Mouse (Mus musculus) hindbrain, embryonic 12.5 days (tissue): Measurements from ENCODE around the gene Mrpl16. TPM values are rescaled to one million over a fixed set of nuclear protein-coding genes. Genes with fewer than 3 reads are reported as not detected.

Source experiments
- ATAC-seq: fragments of 200-750 bp; cut with Nextera tagmentation; 2 replicates; pipeline ENCODE4 v1.8.0; 2017; ENCODE audit warnings: moderate TSS enrichment; ENCODE audit not compliant: low FRiP score
- H3K27ac ChIP-seq: fragments of 300-500 bp; sonication (generic); 2 replicates; pipeline ENCODE4 v1.5.1; 2016; ENCODE audit warnings: mild to moderate bottlenecking
- H3K27me3 ChIP-seq: fragments of 300-500 bp; sonication (generic); 2 replicates; pipeline ENCODE4 v1.6.1; 2016; ENCODE audit warnings: mild to moderate bottlenecking
- H3K36me3 ChIP-seq: fragments of 300-500 bp; sonication (generic); 2 replicates; pipeline ENCODE4 v1.6.1; 2016; ENCODE audit warnings: mild to moderate bottlenecking
- H3K4me1 ChIP-seq: fragments of 300-500 bp; sonication (generic); 2 replicates; pipeline ENCODE4 v1.6.1; 2016
- H3K4me2 ChIP-seq: fragments of 300-500 bp; sonication (generic); replicated peaks from 2 replicates; pipeline ENCODE4 v1.6.1; 2016; ENCODE audit warnings: mild to moderate bottlenecking
- H3K4me3 ChIP-seq: fragments of 300-500 bp; sonication (generic); 2 replicates; pipeline ENCODE4 v1.5.1; 2016; ENCODE audit warnings: mild to moderate bottlenecking
- H3K9ac ChIP-seq: fragments of 300-500 bp; sonication (generic); 2 replicates; pipeline ENCODE4 v1.6.1; 2016; ENCODE audit warnings: mild to moderate bottlenecking, moderate library complexity
- H3K9me3 ChIP-seq: fragments of 300-500 bp; sonication (generic); replicated peaks from 2 replicates; pipeline ENCODE4 v1.6.1; 2016; ENCODE audit warnings: mild to moderate bottlenecking
- WGBS: fragments of 180-500 bp; shearing (Covaris S2); methylation state at CpG from one replicate; pipeline ENCODE4 v1.1.7; 2016; 5-methylcytosine and 5-hydroxymethylcytosine counted together
- polyA plus RNA-seq: library from polyadenylated mRNA; unstranded; fragments of >200 nt; fragmentation: Nextera tagmentation; extraction: Ambion mirVana; gene quantifications from 2 replicates; pipeline ENCODE4 v1.2.1, GENCODE M21; 2016

Gene Mrpl16
- polyA plus RNA-seq, 1 experiment from 2014 or later, result 41.7 TPM

DNA sequence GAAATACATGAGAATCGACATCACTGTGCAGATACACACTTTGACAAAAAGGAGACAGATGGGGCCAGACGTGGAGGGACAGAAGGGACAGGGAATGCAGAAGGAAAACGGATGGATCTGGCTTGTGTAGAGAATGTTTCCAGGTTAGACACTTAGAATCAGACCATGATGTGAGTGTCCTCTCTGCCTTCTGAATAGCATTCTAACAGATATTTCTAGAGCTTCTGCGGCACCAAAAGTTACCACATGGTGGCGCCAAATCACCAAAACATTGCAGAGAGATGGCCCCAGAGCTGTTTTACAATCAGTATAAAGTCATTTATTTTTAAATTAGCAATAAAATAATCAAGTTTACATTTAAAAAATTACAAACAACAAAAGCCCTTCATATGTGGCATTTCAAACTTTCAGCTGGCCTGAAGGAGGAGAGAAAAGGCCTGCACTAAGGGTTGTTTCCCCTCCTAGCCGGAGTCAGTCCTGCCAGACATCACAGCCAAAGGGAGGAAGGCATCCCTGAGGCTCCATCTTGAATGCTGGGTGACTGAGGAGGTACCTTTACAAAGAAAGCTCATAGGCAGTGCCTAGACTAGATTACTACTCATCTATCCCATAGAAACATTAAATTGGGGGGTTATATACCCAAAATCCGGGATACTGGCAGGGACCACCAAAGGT, 7.1 kb downstream of the Mrpl16 start:
- no peaks in the 10 kb centered on the region for H3K9me3 ChIP-seq
- peaks cover 25% of the 10 kb centered on the region for H3K36me3 ChIP-seq
- no peak overlapping the region for H3K4me2 ChIP-seq
- 68% methylated on average over 7 of the region's 7 CpGs for WGBS
- no peak overlapping the region for H3K9ac ChIP-seq
- no peaks in the 10 kb centered on the region for H3K27me3 ChIP-seq
- no peak overlapping the region for H3K4me3 ChIP-seq
- H3K27ac ChIP-seq, result no peak overlapping the region
- ATAC-seq, result peak; percentile 52
- H3K4me1 ChIP-seq, result no peaks in the 10 kb centered on the region

DNA sequence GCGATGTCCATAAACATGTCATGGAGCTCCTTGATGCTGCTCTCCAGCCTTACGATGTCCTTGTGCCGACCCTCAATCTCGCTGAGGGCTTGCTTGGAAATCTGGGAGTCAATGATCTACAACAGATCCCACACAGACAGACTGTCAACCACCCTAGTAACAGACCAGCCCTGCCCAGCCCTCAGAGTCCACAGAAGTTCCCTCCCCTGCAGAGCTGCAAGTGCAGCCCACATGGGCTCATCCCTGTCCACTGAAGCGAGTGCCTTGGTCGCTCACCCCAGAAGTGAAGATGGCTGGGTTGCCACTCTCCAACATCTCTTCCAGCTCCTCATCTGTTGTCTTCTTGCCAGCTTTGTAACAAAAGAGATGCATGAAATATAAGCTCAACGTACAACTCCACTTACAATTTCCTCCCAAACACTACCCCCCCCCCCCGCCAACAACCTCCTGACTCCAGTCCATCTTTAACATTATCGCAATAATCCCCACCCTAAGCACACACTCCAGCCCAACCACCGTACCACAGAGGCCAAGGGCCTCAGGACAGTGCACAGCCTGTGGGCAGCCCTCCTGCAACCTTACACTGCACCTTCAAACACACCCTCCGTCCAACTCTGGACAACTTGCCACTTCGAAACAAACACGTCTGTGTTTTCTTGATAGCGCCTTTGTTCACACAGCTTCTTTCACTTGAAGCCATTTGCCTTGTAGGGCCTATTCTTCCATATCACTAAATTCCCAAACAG, 15.4 kb downstream of the Mrpl16 start:
- no peak overlapping the region for H3K4me3 ChIP-seq
- no peak overlapping the region for H3K27ac ChIP-seq
- no peaks in the 10 kb centered on the region for H3K36me3 ChIP-seq
- WGBS, result 90% methylated on average over 14 of the region's 14 CpGs
- no peaks in the 10 kb centered on the region for H3K4me1 ChIP-seq
- no peak for ATAC-seq
- no peak overlapping the region for H3K9ac ChIP-seq
- no peaks in the 10 kb centered on the region for H3K27me3 ChIP-seq
- H3K4me2 ChIP-seq, result no peak overlapping the region
- H3K9me3 ChIP-seq, result no peaks in the 10 kb centered on the region

DNA sequence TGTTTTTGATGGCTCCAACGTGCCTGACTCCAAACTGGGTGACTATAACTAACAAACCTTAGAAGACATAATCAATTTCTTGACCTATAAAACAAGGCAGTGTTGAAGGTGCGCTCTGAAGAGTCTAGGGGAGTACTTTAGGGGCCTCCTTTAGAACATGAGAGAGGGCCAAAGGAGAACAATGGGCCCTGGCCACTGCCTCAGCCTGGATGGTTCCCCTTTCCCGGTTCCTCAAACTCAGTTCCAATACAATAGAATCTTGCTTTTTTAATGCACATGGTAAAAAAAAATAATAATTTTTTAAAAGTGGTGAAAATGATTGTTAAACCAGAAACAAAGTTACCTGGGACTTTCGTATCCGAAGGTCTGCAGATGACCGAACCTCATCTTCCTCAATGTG, 17.6 kb downstream of the Mrpl16 start:
- no peaks in the 10 kb centered on the region for H3K4me1 ChIP-seq
- ATAC-seq, result no peak
- no peaks in the 10 kb centered on the region for H3K27me3 ChIP-seq
- H3K9me3 ChIP-seq, result no peaks in the 10 kb centered on the region
- no peaks in the 10 kb centered on the region for H3K36me3 ChIP-seq
- no peak overlapping the region for H3K9ac ChIP-seq
- H3K4me3 ChIP-seq, result no peak overlapping the region
- H3K4me2 ChIP-seq, result no peak overlapping the region
- 89% methylated on average over 6 of the region's 6 CpGs for WGBS
- no peak overlapping the region for H3K27ac ChIP-seq

DNA sequence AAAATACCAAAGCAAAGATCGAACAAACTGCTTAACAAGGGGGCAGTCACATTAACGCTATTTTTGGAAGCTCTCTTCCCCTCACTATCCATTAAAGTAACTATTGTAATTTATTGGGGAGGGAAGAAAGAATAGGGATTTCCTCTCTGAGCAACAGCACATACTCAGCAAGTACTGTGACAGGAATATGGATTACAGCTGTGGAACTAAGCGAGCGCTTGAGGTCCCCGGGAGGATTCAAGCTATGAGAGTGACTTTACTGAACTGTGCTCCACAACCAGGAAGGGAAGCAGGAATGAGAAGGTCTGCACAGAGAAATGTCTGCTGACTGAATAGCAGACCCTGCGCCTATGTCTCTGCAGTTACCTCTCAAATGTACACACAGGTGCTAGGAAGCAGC, 18.7 kb downstream of the Mrpl16 start:
- Histone ChIP-seq H3K9ac (no peak overlapping the region), H3K4me1 (no peaks in the 10 kb centered on the region), H3K9me3 (no peaks in the 10 kb centered on the region), H3K27me3 (no peaks in the 10 kb centered on the region), H3K36me3 (no peaks in the 10 kb centered on the region), H3K4me3 (no peak overlapping the region), H3K27ac (no peak overlapping the region), H3K4me2 (no peak overlapping the region)
- 92% methylated on average over 6 of the region's 6 CpGs for WGBS
- ATAC-seq, result no peak

DNA sequence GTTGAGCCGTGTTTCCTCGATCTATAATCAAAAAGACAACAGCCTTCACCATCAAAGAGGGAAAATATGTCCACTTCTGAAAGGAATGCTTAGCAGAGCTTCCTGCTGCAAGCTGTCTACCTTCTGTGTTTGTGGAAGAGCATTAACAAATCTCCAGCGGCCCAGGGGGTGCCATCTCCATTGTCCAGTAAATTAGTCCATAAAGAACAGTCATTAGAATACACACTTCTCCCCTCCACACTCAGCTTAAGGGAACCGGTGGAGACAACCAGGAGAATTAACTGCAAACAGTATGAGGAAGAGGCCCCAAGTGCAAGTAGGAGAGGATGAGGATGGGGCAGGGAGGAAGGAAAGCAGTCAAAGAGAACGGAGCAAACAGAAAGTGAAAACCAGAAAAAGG, 21.6 kb downstream of the Mrpl16 start:
- Histone ChIP-seq H3K4me2 (no peak overlapping the region), H3K4me3 (no peak overlapping the region), H3K4me1 (no peaks in the 10 kb centered on the region), H3K9me3 (no peaks in the 10 kb centered on the region), H3K9ac (no peak overlapping the region), H3K27ac (no peak overlapping the region), H3K27me3 (no peaks in the 10 kb centered on the region), H3K36me3 (no peaks in the 10 kb centered on the region)
- WGBS, result 84% methylated on average over 5 of the region's 5 CpGs
- ATAC-seq, result no peak

DNA sequence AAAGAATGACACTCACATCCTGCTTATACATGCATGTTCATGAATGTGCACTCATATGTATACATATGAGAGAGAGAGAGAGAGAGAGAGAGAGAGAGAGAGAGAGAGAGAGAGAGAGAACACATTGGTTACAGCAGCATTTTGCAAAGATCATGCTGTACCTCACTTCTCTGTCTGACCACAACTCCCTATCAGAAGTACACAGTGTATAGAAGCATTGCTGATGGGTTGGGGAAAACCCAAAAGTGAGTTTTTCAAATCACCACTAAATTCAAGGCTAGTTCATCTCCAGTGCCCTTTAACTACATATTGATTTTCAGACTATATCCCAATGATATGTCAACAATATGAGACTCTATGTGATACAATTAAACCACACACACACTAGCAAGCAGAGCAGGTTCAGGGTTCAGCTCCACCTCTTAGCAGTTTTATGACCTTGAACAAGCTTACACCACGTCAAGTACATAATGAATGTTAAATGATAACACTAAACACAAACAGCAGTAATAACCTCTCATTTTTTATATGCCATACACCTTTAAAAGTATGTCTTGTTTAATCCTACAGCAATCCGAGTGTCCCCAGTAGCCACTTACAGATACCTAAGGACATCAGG, 23.7 kb downstream of the Mrpl16 start:
- no peak overlapping the region for H3K4me3 ChIP-seq
- H3K4me2 ChIP-seq, result no peak overlapping the region
- no peaks in the 10 kb centered on the region for H3K4me1 ChIP-seq
- H3K27ac ChIP-seq, result no peak overlapping the region
- no peaks in the 10 kb centered on the region for H3K36me3 ChIP-seq
- no peaks in the 10 kb centered on the region for H3K27me3 ChIP-seq
- WGBS, result 79% methylated on average over 2 of the region's 2 CpGs
- no peak for ATAC-seq
- no peak overlapping the region for H3K9ac ChIP-seq
- no peaks in the 10 kb centered on the region for H3K9me3 ChIP-seq

DNA sequence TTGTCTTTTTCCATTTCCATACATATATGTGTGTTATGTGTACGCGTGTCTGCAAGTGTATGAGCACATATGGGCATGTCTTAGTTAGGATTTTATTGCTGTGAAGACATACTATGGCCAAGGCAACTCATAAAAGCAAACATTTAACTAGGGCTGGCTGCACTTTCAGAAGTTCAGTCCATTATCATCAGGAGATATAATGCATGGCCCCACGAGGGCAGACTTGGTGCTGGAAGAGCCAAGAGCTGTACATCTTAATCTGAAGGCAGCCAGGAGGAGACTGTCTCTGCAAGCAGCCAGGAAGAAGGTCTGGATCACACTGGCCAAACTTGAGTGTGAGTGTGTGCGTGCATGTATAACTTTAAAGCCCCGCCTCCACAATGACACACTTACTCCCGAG, 24.3 kb downstream of the Mrpl16 start:
- H3K36me3 ChIP-seq, result no peaks in the 10 kb centered on the region
- WGBS, result 90% methylated on average over 6 of the region's 6 CpGs
- no peaks in the 10 kb centered on the region for H3K27me3 ChIP-seq
- H3K9me3 ChIP-seq, result no peaks in the 10 kb centered on the region
- H3K4me3 ChIP-seq, result no peak overlapping the region
- no peak overlapping the region for H3K27ac ChIP-seq
- H3K4me2 ChIP-seq, result no peak overlapping the region
- H3K9ac ChIP-seq, result no peak overlapping the region
- no peak for ATAC-seq
- H3K4me1 ChIP-seq, result no peaks in the 10 kb centered on the region

DNA sequence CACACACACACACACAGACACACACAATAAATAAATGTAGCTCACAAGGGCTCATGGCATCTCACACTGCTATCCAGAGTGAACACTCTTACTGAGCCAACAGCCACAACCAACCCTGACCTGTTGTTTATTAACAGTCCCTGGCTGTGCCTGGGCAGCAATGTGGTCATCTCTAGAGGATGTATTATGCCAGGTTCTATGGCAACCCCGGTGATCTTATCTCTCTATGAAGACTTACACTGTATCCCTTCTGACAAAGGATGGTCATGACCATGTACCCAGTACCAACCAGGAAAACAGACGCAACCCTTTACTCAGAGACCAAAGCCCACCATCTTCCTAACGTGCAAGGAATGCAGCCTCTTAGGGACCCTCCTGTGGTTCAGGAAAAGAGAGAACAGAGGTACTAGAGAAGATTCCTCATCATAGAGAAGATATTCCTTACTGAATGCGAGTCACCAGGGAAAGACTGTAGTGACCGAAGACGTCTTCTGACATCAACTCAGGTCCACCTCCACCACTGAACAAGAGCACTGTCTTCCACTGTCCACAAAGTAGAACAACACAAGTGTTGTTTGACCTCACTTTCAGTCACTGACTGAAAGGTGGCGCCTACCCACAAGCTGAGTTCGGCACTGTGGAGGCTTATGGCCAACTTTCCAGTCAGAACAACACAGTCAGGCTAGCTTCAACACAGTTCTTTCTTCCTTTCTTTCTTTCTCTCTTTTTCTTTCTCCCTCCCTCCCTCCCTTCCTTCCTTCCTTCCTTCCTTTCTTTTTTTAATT, 30.5 kb downstream of the Mrpl16 start:
- WGBS, result 80% methylated on average over 8 of the region's 8 CpGs
- no peaks in the 10 kb centered on the region for H3K9me3 ChIP-seq

DNA sequence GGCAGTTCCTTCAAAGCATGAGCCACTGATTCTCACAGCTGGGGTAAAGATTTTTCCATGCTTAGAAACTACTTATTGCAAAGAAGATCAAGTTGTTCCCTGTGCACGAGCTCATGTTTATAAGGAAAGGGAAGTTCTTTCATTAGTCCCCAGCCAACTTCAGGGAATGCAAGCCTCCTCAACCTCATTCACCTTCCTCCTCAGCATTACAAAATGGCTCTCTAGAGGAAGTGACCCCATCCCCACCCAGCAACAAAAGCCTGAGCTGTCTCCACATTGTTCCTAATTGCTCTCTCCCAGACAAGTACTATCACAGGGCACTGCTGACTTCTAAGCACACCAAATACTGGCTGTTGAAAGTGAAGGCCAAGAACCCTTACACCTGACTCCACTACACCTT, 34.2 kb downstream of the Mrpl16 start:
- no peaks in the 10 kb centered on the region for H3K27me3 ChIP-seq

More for the DNA sequence above, 30.5 kb downstream of the Mrpl16 start:
- H3K4me1 ChIP-seq, result no peaks in the 10 kb centered on the region
- no peak for ATAC-seq
- no peaks in the 10 kb centered on the region for H3K27me3 ChIP-seq
- no peak overlapping the region for H3K9ac ChIP-seq
- no peaks in the 10 kb centered on the region for H3K36me3 ChIP-seq
- H3K27ac ChIP-seq, result no peak overlapping the region
- no peak overlapping the region for H3K4me2 ChIP-seq
- H3K4me3 ChIP-seq, result no peak overlapping the region

DNA sequence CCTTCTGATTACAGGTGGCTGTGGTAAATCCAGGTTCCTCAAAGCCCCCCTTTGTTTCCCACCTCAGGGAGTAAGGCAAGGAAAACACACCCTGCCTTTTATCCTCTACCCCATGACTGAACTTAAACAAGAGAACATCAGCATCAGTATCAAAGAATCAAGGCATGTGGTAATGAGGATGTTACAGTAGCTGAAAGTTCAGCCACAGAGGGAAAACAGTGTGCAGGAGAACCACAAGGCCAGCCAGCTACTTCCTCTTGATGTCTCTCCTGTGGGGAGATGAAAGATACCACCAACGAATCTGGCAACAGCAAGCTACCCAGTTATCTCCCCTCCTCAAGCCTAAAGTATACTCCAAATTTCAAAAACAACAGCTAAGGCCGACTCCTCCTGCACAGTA, 37.1 kb downstream of the Mrpl16 start:
- no peak overlapping the region for H3K27ac ChIP-seq
- H3K36me3 ChIP-seq, result no peaks in the 10 kb centered on the region
- H3K4me3 ChIP-seq, result no peak overlapping the region
- no peak overlapping the region for H3K9ac ChIP-seq
- peaks cover 3% of the 10 kb centered on the region; the same call in 1 of the 2 replicates for H3K4me1 ChIP-seq
- no peak overlapping the region for H3K4me2 ChIP-seq
- WGBS, result 72% methylated on average over 2 of the region's 2 CpGs
- no peaks in the 10 kb centered on the region for H3K9me3 ChIP-seq
- H3K27me3 ChIP-seq, result no peaks in the 10 kb centered on the region
- no peak for ATAC-seq

More for the DNA sequence above, 34.2 kb downstream of the Mrpl16 start:
- no peak for ATAC-seq
- Histone ChIP-seq H3K27ac (no peak overlapping the region), H3K4me2 (no peak overlapping the region), H3K4me3 (no peak overlapping the region), H3K9me3 (no peaks in the 10 kb centered on the region), H3K4me1 (no peaks in the 10 kb centered on the region), H3K9ac (no peak overlapping the region), H3K36me3 (no peaks in the 10 kb centered on the region)
- 67% methylated on average over 1 of the region's 1 CpGs for WGBS

DNA sequence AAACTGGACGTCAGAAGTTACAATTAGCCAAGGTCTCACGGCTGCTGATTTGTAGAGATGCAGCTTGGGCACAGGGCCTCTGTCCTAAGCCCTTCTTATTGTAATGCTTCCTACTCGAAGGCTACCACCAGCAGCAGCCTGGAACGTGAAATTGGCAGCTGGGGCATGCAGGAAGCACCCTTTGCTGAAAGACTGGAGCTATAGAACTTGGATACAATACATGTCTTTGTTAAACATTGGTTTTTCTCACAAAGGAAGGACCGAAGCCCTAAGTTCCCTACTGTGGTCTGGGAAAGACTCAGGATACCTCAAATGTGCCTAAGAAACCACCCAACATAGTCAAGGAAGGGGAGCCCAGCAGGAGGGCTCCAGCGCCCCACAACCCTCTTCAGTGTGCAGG, 37.6 kb downstream of the Mrpl16 start:
- Histone ChIP-seq H3K4me1 (peaks cover 3% of the 10 kb centered on the region; the same call in 1 of the 2 replicates), H3K27me3 (no peaks in the 10 kb centered on the region), H3K9ac (no peak overlapping the region), H3K4me3 (no peak overlapping the region), H3K27ac (no peak overlapping the region), H3K9me3 (no peaks in the 10 kb centered on the region), H3K4me2 (no peak overlapping the region), H3K36me3 (no peaks in the 10 kb centered on the region)
- 27% methylated on average over 6 of the region's 6 CpGs for WGBS
- no peak for ATAC-seq

DNA sequence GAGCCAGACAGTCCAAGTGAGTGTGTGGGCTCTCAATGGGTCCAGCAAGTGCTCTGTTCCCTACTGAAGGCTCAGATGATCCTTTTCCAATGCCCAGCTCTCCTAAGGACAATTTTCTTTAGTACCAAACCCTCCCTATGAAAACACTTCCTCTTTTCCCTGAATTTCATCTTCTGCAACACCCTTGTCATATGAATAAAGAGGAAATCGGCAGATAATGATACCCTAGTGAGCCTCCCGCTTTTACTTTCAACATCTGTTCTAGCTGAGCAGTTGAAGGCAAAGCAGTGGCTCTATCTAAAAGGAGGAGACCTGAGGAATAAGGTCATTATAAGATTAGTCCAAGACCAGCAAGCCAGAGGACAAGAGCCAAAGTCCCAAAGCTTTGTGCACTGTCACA, 38.3 kb downstream of the Mrpl16 start:
- no peaks in the 10 kb centered on the region for H3K36me3 ChIP-seq
- 81% methylated on average over 2 of the region's 2 CpGs for WGBS
- ATAC-seq, result no peak
- H3K4me2 ChIP-seq, result no peak overlapping the region
- no peaks in the 10 kb centered on the region for H3K27me3 ChIP-seq
- H3K4me1 ChIP-seq, result peaks cover 3% of the 10 kb centered on the region; the same call in 1 of the 2 replicates
- no peak overlapping the region for H3K4me3 ChIP-seq
- no peak overlapping the region for H3K9ac ChIP-seq
- no peaks in the 10 kb centered on the region for H3K9me3 ChIP-seq
- no peak overlapping the region for H3K27ac ChIP-seq
